Mouse (Mus musculus): Measurements from ENCODE around the gene Stk38l. TPM values are rescaled to one million over a fixed set of nuclear protein-coding genes. Genes with fewer than 3 reads are reported as not detected.
"Not testable (repeated sequence)": the region's sequence is repeated elsewhere in the genome, so short reads cannot be mapped to it uniquely, and the experiment has no call there.

Gene Stk38l
- polyA plus RNA-seq, 1 experiment from 2014 or later, result 13.2 TPM

GRCm38 (mm10) chr6:146741986-146742635 lies 17.3 kb downstream of the Stk38l start:
- no peak overlapping the region for H3K4me3 ChIP-seq (ENCODE audit: low read depth, low read length)
- TF ChIP-seq CTCF (IDR thresholded peaks at IDR 0.05) (no peak), EP300 (IDR thresholded peaks at IDR 0.05) (no peak)
- no peaks in the 10 kb centered on the region for H3K36me3 ChIP-seq (ENCODE audit: insufficient read depth, low read length)
- no peak overlapping the region for H3K27ac ChIP-seq (ENCODE audit: low read length)
- no peaks in the 10 kb centered on the region for H3K9me3 ChIP-seq (ENCODE audit: low read length)
- no peaks in the 10 kb centered on the region for H3K27me3 ChIP-seq (replicated peaks; ENCODE audit: insufficient read depth, low read length)
- H3K4me1 ChIP-seq (ENCODE audit: insufficient read depth, low read depth, low read length), result no peaks in the 10 kb centered on the region
- ATAC-seq (no peak), DNase-seq (ENCODE audit: low spot score) (no peak)
- no peak overlapping the region for H3K4me2 ChIP-seq (replicated peaks; ENCODE audit: low read depth, low read length)
- no peak overlapping the region for H3K9ac ChIP-seq (replicated peaks; ENCODE audit: low read depth)
- 73% methylated on average over 5 of the region's 5 CpGs for WGBS

DNA sequence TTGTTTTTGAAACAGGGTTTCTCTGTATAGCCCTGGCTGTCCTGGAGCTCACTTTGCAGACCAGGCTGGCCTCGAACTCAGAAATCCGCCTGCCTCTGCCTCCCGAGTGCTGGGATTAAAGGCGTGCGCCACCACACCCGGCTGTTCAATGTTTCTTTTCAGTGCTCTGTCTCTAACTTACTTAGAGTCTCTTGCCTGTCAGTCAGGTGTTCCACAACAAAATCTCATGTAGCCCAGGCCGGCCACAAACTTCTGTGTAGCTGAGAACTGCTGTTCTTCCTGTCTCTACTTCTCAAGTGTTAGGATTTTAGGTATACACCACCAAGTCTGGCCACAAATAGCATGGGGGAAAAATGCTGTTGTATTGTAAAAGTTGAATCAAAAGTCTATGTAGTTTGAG lies 19.5 kb downstream of the Stk38l start:
- not testable (repeated sequence) for H3K36me3 ChIP-seq (ENCODE audit: insufficient read depth, low read length); H3K27me3 ChIP-seq (replicated peaks; ENCODE audit: insufficient read depth, low read length); H3K9me3 ChIP-seq (ENCODE audit: low read length); H3K4me1 ChIP-seq (ENCODE audit: insufficient read depth, low read depth, low read length); H3K9ac ChIP-seq (replicated peaks; ENCODE audit: low read depth); DNase-seq (ENCODE audit: low spot score); H3K4me2 ChIP-seq (replicated peaks; ENCODE audit: low read depth, low read length); H3K4me3 ChIP-seq (ENCODE audit: low read depth, low read length); ATAC-seq; H3K27ac ChIP-seq (ENCODE audit: low read length)
- WGBS, result 92% methylated on average over 7 of the region's 7 CpGs

- 64% methylated on average over 1 of the region's 1 CpGs for WGBS
- no peak for ATAC-seq
These were observed 20.4 kb downstream of the Stk38l start for GRCm38 (mm10) chr6:146745180-146745579.

GRCm38 (mm10) chr6:146746577-146746976 lies 21.8 kb downstream of the Stk38l start:
- H3K27ac ChIP-seq (ENCODE audit: low read length), result no peak overlapping the region
- WGBS, result 36% methylated on average over 5 of the region's 5 CpGs
- ATAC-seq (no peak), DNase-seq (ENCODE audit: low spot score) (no peak)
- TF ChIP-seq CTCF (IDR thresholded peaks at IDR 0.05), result no peak
- TF ChIP-seq EP300 (IDR thresholded peaks at IDR 0.05), result no peak
- H3K4me2 ChIP-seq (replicated peaks; ENCODE audit: low read depth, low read length), result no peak overlapping the region
- no peaks in the 10 kb centered on the region for H3K27me3 ChIP-seq (replicated peaks; ENCODE audit: insufficient read depth, low read length)
- no peaks in the 10 kb centered on the region for H3K36me3 ChIP-seq (ENCODE audit: insufficient read depth, low read length)
- H3K9me3 ChIP-seq (ENCODE audit: low read length), result no peaks in the 10 kb centered on the region
- no peak overlapping the region for H3K9ac ChIP-seq (replicated peaks; ENCODE audit: low read depth)
- H3K4me1 ChIP-seq (ENCODE audit: insufficient read depth, low read depth, low read length), result no peaks in the 10 kb centered on the region
- no peak overlapping the region for H3K4me3 ChIP-seq (ENCODE audit: low read depth, low read length)

More at GRCm38 (mm10) chr6:146745180-146745579, 20.4 kb downstream of the Stk38l start:
- Histone ChIP-seq H3K27ac (ENCODE audit: low read length) (no peak overlapping the region), H3K9ac (replicated peaks; ENCODE audit: low read depth) (no peak overlapping the region), H3K4me2 (replicated peaks; ENCODE audit: low read depth, low read length) (no peak overlapping the region), H3K4me3 (ENCODE audit: low read depth, low read length) (no peak overlapping the region), H3K9me3 (ENCODE audit: low read length) (no peaks in the 10 kb centered on the region), H3K36me3 (ENCODE audit: insufficient read depth, low read length) (no peaks in the 10 kb centered on the region), H3K4me1 (ENCODE audit: insufficient read depth, low read depth, low read length) (no peaks in the 10 kb centered on the region), H3K27me3 (replicated peaks; ENCODE audit: insufficient read depth, low read length) (no peaks in the 10 kb centered on the region)
- DNase-seq (ENCODE audit: low spot score), result no peak
- no peak for TF ChIP-seq EP300 (IDR thresholded peaks at IDR 0.05)
- TF ChIP-seq CTCF (IDR thresholded peaks at IDR 0.05), result no peak

DNA sequence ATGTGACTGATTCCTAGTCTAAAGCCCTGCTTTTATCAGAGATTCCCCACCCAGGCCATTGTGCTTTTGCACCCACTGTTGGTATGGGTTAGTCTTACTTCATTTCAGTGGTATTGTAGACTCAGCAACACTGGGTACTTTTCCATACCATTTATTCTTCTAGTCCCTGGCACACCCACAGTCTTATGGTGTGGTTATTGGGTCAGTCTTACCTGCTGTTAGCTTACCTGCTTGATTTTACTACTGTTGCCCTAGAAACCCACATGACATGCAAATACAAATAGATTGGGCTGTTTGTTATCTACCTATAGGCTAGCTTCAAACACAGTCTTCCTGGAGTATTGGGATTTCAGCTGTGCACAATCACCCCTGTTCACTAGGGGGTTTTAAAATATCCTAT lies 22.3 kb downstream of the Stk38l start:
- no peak overlapping the region for H3K4me2 ChIP-seq (replicated peaks; ENCODE audit: low read depth, low read length)
- no peaks in the 10 kb centered on the region for H3K27me3 ChIP-seq (replicated peaks; ENCODE audit: insufficient read depth, low read length)
- no peaks in the 10 kb centered on the region for H3K4me1 ChIP-seq (ENCODE audit: insufficient read depth, low read depth, low read length)
- no peak overlapping the region for H3K4me3 ChIP-seq (ENCODE audit: low read depth, low read length)
- no peak overlapping the region for H3K27ac ChIP-seq (ENCODE audit: low read length)
- DNase-seq (ENCODE audit: low spot score) (no peak), ATAC-seq (no peak)
- no peaks in the 10 kb centered on the region for H3K36me3 ChIP-seq (ENCODE audit: insufficient read depth, low read length)
- H3K9me3 ChIP-seq (ENCODE audit: low read length), result no peaks in the 10 kb centered on the region
- TF ChIP-seq EP300 (IDR thresholded peaks at IDR 0.05), result no peak
- TF ChIP-seq CTCF (IDR thresholded peaks at IDR 0.05), result no peak
- H3K9ac ChIP-seq (replicated peaks; ENCODE audit: low read depth), result no peak overlapping the region

GRCm38 (mm10) chr6:146748271-146748670 lies 23.5 kb downstream of the Stk38l start:
- H3K27ac ChIP-seq (ENCODE audit: low read length), result no peak overlapping the region
- ATAC-seq (no peak), DNase-seq (ENCODE audit: low spot score) (no peak)
- TF ChIP-seq EP300 (IDR thresholded peaks at IDR 0.05), result no peak
- no peak for TF ChIP-seq CTCF (IDR thresholded peaks at IDR 0.05)
- no peak overlapping the region for H3K9ac ChIP-seq (replicated peaks; ENCODE audit: low read depth)
- no peak overlapping the region for H3K4me2 ChIP-seq (replicated peaks; ENCODE audit: low read depth, low read length)
- no peaks in the 10 kb centered on the region for H3K27me3 ChIP-seq (replicated peaks; ENCODE audit: insufficient read depth, low read length)
- no peaks in the 10 kb centered on the region for H3K9me3 ChIP-seq (ENCODE audit: low read length)
- WGBS, result 66% methylated on average over 1 of the region's 1 CpGs
- H3K36me3 ChIP-seq (ENCODE audit: insufficient read depth, low read length), result no peaks in the 10 kb centered on the region
- H3K4me3 ChIP-seq (ENCODE audit: low read depth, low read length), result no peak overlapping the region
- no peaks in the 10 kb centered on the region for H3K4me1 ChIP-seq (ENCODE audit: insufficient read depth, low read depth, low read length)

DNA sequence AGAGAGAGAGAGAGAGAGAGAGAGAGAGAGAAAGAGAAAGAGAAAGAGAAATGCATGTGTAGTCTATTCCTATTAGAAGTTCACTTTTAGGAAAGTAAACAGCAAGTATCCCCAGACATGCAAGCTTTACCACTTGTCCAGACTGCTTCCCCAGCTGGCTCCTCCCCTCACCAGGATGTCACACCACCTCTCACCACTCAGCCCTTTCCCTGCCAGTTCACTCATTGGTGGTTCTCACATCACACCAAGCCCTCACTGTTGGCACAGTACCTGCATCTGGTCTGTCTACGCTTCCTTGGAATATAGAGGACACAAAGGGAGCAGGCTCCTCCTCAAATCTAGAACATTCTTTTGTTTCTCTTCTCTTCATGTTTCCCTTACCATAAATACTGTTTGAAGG lies 26.9 kb downstream of the Stk38l start:
- H3K9me3 ChIP-seq (ENCODE audit: low read length), result no peaks in the 10 kb centered on the region
- WGBS, result 29% methylated on average over 1 of the region's 1 CpGs

More for the DNA sequence above, 26.9 kb downstream of the Stk38l start:
- ATAC-seq (peak; percentile 78), DNase-seq (ENCODE audit: low spot score) (peak; percentile 58)
- TF ChIP-seq EP300 (IDR thresholded peaks at IDR 0.05) (no peak), CTCF (IDR thresholded peaks at IDR 0.05) (no peak)
- no peak overlapping the region for H3K4me3 ChIP-seq (ENCODE audit: low read depth, low read length)
- no peaks in the 10 kb centered on the region for H3K36me3 ChIP-seq (ENCODE audit: insufficient read depth, low read length)
- H3K9ac ChIP-seq (replicated peaks; ENCODE audit: low read depth), result no peak overlapping the region
- no peaks in the 10 kb centered on the region for H3K4me1 ChIP-seq (ENCODE audit: insufficient read depth, low read depth, low read length)
- no peak overlapping the region for H3K4me2 ChIP-seq (replicated peaks; ENCODE audit: low read depth, low read length)
- no peaks in the 10 kb centered on the region for H3K27me3 ChIP-seq (replicated peaks; ENCODE audit: insufficient read depth, low read length)
- no peak overlapping the region for H3K27ac ChIP-seq (ENCODE audit: low read length)
